Mouse (Mus musculus): ENCODE measurements around the gene Cwf19l1. TPM values are rescaled to one million over a fixed set of nuclear protein-coding genes. Genes with fewer than 3 reads are reported as not detected.
A peak's percentile ranks its signal among the peaks of the same experiment; 100 is the strongest.

The Cwf19l1 gene
- polyA plus RNA-seq, 1 experiment from 2014 or later = 38.3 TPM

- H3K9me3 ChIP-seq = no peaks in the 10 kb centered on the region
Observed at GRCm38 (mm10) chr19:44077024-44077423, 58.7 kb downstream of the Cwf19l1 start.

GRCm38 (mm10) chr19:44076457-44076856, 59.2 kb downstream of the Cwf19l1 start:
- no peak overlapping the region for H3K9ac ChIP-seq (replicated peaks)
- ATAC-seq (ENCODE audit: insufficient number of reproducible peaks, insufficient read depth, low FRiP score, low TSS enrichment, low read depth) = peak; percentile 63
- peak overlapping the region; percentile 72 for H3K27ac ChIP-seq
- H3K4me1 ChIP-seq (replicated peaks) = peaks cover 14% of the 10 kb centered on the region
- no peak overlapping the region for H3K4me3 ChIP-seq (replicated peaks)
- H3K4me2 ChIP-seq = peak overlapping the region; percentile 2; the same call in 1 of the 2 replicates
- no peaks in the 10 kb centered on the region for H3K27me3 ChIP-seq
- no peaks in the 10 kb centered on the region for H3K9me3 ChIP-seq
- H3K36me3 ChIP-seq = peaks cover 58% of the 10 kb centered on the region
- 32% methylated on average over 9 of the region's 9 CpGs for WGBS

More at GRCm38 (mm10) chr19:44077024-44077423, 58.7 kb downstream of the Cwf19l1 start:
- no peak overlapping the region for H3K4me2 ChIP-seq
- no peak for ATAC-seq (ENCODE audit: insufficient number of reproducible peaks, insufficient read depth, low FRiP score, low TSS enrichment, low read depth)
- H3K9ac ChIP-seq (replicated peaks) = no peak overlapping the region
- H3K4me3 ChIP-seq (replicated peaks) = no peak overlapping the region
- WGBS = 93% methylated on average over 4 of the region's 4 CpGs
- H3K27ac ChIP-seq = no peak overlapping the region
- no peaks in the 10 kb centered on the region for H3K27me3 ChIP-seq
- H3K4me1 ChIP-seq (replicated peaks) = peaks cover 13% of the 10 kb centered on the region
- peaks cover 62% of the 10 kb centered on the region for H3K36me3 ChIP-seq

GRCm38 (mm10) chr19:44074986-44075385, 60.7 kb downstream of the Cwf19l1 start:
- Histone ChIP-seq H3K4me2 (no peak overlapping the region), H3K36me3 (peaks cover 48% of the 10 kb centered on the region), H3K9ac (replicated peaks) (no peak overlapping the region), H3K27me3 (no peaks in the 10 kb centered on the region), H3K9me3 (no peaks in the 10 kb centered on the region), H3K27ac (no peak overlapping the region), H3K4me3 (replicated peaks) (no peak overlapping the region), H3K4me1 (replicated peaks) (peaks cover 20% of the 10 kb centered on the region)
- no peak for ATAC-seq (ENCODE audit: insufficient number of reproducible peaks, insufficient read depth, low FRiP score, low TSS enrichment, low read depth)
- 85% methylated on average over 11 of the region's 11 CpGs for WGBS

DNA sequence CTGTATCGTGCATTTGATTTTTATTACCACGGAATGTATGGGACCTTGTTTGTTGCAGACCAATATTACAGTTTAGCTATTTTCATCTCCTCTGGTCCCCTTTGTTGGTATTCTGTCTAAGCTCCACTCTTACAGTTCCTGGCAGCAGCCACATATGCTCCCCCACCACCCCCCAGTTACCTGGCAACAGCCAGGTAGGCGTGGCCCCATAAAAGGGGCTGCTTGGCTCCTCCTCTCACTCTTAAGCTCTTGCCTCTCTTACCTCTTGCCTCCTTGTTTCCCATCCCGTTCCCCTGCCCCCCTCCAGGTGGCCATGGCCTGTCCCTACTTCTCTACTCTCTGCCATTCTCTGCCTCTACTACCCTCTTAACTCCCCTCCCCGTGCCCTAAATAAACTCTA, 64.5 kb downstream of the Cwf19l1 start:
- no peak overlapping the region for H3K4me3 ChIP-seq (replicated peaks)
- H3K27ac ChIP-seq = peak overlapping the region; percentile 23; the same call in 1 of the 2 replicates
- no peak for ATAC-seq (ENCODE audit: insufficient number of reproducible peaks, insufficient read depth, low FRiP score, low TSS enrichment, low read depth)
- H3K36me3 ChIP-seq = peaks cover 22% of the 10 kb centered on the region
- 51% methylated on average over 5 of the region's 5 CpGs for WGBS
- H3K9me3 ChIP-seq = no peaks in the 10 kb centered on the region
- H3K9ac ChIP-seq (replicated peaks) = no peak overlapping the region
- no peaks in the 10 kb centered on the region for H3K27me3 ChIP-seq
- H3K4me1 ChIP-seq (replicated peaks) = peaks cover 27% of the 10 kb centered on the region
- peak overlapping the region; percentile 6; the same call in 1 of the 2 replicates for H3K4me2 ChIP-seq

DNA sequence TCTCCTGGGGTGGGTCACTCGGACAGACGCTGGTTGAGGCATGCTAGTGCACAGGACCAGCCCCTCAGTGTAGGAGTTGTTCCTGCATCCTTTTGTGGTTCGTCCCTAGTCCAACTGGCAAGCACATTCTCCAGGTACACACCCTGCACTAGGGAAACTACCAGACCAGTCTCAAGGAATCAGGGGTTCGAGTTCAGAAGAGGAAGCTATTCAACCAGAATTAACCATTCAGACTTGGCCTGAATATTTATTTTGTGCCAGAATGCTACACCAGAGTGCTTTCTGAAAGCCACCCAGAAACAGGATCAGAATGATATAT, 65.8 kb downstream of the Cwf19l1 start:
- peak overlapping the region; percentile 75 for H3K9ac ChIP-seq (replicated peaks)
- 12% methylated on average over 4 of the region's 4 CpGs for WGBS
- peak overlapping the region; percentile 87 for H3K4me2 ChIP-seq
- H3K36me3 ChIP-seq = peaks cover 12% of the 10 kb centered on the region
- peak overlapping the region; percentile 72 for H3K4me3 ChIP-seq (replicated peaks)
- H3K9me3 ChIP-seq = no peaks in the 10 kb centered on the region
- peak overlapping the region; percentile 62; the same call in 1 of the 2 replicates for H3K27ac ChIP-seq
- no peaks in the 10 kb centered on the region for H3K27me3 ChIP-seq
- H3K4me1 ChIP-seq (replicated peaks) = peaks cover 21% of the 10 kb centered on the region
- ATAC-seq (ENCODE audit: insufficient number of reproducible peaks, insufficient read depth, low FRiP score, low TSS enrichment, low read depth) = peak; percentile 91; the same call in 1 of the 2 replicates

DNA sequence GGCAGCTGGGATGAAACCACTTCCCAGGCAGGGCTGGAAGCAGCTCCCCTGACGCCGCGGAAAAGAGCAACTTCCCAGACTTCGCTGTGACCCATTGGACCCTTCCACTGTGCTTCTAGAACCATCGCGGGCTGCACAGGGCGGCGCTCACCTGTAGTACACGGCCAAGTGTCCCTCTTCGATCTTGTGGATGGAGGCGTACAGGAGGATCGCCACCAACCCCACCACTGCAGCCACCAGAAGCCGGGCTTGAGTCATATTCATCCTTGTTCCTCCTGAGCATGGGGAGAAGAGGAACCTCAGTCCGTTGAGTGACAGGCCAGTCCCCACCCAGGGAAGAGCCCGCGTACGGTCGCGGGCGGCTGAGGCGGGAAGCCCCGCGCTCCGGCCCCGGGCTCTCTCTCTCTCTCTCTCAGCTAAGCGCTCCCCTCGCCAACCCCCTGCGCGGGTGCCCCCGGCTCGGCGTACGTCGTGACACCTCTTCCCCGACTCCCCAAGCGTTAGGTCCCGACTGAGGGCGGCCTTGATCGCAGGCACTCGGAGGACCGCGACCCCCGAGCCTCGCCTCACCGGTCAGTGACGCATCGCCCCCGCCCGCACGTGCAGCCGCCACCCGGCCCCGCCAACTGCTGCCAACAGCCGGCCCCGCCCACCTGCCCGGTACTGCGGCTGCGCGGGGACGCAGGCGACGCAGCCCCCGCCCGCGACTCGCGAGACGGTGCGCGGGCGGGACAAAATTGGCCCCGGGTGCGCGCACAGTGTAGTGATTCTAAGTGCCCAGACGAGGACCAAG, 66.4 kb downstream of the Cwf19l1 start, which contains the start of gene Erlin1:
Gene Erlin1, minus strand, starts transcription at position 665 of the 793 bp plus-strand sequence.
- peak within 1 kb of the TSS; percentile 72 for H3K4me3 ChIP-seq (replicated peaks)
- WGBS = under 1% methylated on average over 75 of the region's 75 CpGs

DNA sequence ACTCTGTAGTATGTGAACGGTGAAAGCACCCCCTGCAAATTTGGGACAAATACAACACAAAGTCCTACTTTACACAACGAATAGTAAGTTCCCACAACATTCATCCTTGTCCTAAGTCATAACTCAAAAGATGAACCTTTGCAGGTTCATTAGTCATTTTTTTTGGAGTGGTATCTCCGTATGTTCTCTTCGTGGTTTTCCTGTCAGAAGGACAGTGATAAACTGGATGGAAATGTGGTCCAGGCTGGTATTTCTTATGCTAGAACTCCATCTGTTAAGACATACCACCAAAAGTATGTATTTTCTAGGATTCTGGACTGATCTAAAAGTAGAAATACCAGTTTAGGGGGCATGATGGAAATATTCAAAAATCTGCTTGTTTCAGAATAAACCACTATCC, 67.4 kb downstream of the Cwf19l1 start:
- ATAC-seq (ENCODE audit: insufficient number of reproducible peaks, insufficient read depth, low FRiP score, low TSS enrichment, low read depth) = no peak

More for the DNA sequence above, 66.4 kb downstream of the Cwf19l1 start, which contains the start of gene Erlin1:
- H3K27ac ChIP-seq = peak within 1 kb of the TSS; percentile 62; the same call in 1 of the 2 replicates
- H3K4me1 ChIP-seq (replicated peaks) = peaks cover 21% of the 10 kb centered on the region
- H3K27me3 ChIP-seq = no peaks in the 10 kb centered on the region
- ATAC-seq (ENCODE audit: insufficient number of reproducible peaks, insufficient read depth, low FRiP score, low TSS enrichment, low read depth) = peak; percentile 89
- H3K9me3 ChIP-seq = no peaks in the 10 kb centered on the region
- peak within 1 kb of the TSS; percentile 87 for H3K4me2 ChIP-seq
- peak within 1 kb of the TSS; percentile 75 for H3K9ac ChIP-seq (replicated peaks)
- H3K36me3 ChIP-seq = peaks cover 17% of the 10 kb centered on the region; the same call in 1 of the 2 replicates

DNA sequence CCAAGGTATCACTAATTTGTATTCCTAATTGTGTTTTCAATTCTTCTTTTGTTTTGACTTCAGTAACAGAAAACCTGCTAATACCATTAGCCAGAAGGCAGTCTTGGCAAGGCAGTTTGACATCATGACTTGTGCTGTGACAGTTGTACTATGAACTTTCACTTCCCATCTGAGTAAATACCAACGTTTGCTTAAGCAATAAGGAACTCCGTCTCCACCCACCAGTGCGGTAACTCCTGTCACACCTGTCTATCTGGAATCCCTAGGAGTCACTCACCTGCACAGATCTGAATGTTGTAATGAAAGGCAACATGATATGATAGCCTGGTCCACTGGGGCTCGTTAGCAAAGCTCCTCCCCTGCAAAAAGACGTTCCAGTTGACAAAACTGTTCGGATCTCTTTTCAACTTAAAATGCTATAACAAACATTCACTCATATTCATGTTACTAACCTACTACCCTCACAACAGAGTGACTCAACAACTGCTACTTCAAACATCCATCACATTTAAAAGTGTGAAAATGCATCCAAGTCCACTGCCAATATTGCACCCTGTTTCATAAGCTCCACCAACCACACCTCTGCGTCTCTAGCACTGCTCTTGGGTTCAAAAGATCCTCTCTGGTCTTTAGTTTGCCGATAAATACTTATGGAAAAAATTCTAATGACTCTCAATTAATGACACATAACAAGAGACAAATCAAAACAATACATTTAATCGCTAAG, 68.2 kb downstream of the Cwf19l1 start:
- WGBS = 78% methylated on average over 9 of the region's 9 CpGs
- Histone ChIP-seq H3K9ac (replicated peaks) (no peak overlapping the region), H3K27me3 (no peaks in the 10 kb centered on the region), H3K36me3 (peaks cover 27% of the 10 kb centered on the region), H3K4me3 (replicated peaks) (no peak overlapping the region), H3K27ac (no peak overlapping the region), H3K4me2 (no peak overlapping the region), H3K9me3 (no peaks in the 10 kb centered on the region), H3K4me1 (replicated peaks) (peaks cover 21% of the 10 kb centered on the region)
- ATAC-seq (ENCODE audit: insufficient number of reproducible peaks, insufficient read depth, low FRiP score, low TSS enrichment, low read depth) = no peak

More for the DNA sequence above, 67.4 kb downstream of the Cwf19l1 start:
- Histone ChIP-seq H3K27me3 (no peaks in the 10 kb centered on the region), H3K4me2 (peak overlapping the region; percentile 87), H3K9ac (replicated peaks) (no peak overlapping the region), H3K4me1 (replicated peaks) (peaks cover 21% of the 10 kb centered on the region), H3K36me3 (peaks cover 26% of the 10 kb centered on the region), H3K9me3 (no peaks in the 10 kb centered on the region), H3K27ac (no peak overlapping the region), H3K4me3 (replicated peaks) (peak overlapping the region; percentile 72)
- WGBS = 84% methylated on average over 4 of the region's 4 CpGs

DNA sequence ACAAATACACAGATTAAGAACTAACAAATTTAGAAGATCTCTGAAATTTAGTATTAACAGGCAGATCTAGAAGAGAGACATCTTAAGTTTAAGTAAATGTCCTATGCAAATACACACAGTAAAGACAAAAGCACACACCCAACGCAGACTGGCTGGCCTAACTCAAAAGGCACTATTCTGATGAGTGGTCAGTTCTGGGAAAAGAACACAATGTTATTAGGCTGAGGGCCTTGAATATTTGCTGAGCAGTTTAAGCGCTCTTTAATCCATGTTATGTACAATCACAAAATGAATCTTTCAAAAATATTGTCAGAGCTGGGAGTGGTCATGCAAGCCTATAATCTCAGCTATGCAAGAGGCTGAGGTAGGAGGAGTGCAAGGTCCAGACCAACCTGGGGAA, 70.9 kb downstream of the Cwf19l1 start:
- WGBS = 94% methylated on average over 2 of the region's 2 CpGs
- Histone ChIP-seq H3K27me3 (no peaks in the 10 kb centered on the region), H3K9me3 (no peaks in the 10 kb centered on the region), H3K4me2 (no peak overlapping the region), H3K9ac (replicated peaks) (no peak overlapping the region), H3K36me3 (peaks cover 50% of the 10 kb centered on the region), H3K4me3 (replicated peaks) (no peak overlapping the region), H3K27ac (no peak overlapping the region), H3K4me1 (replicated peaks) (peaks cover 14% of the 10 kb centered on the region)
- ATAC-seq (ENCODE audit: insufficient number of reproducible peaks, insufficient read depth, low FRiP score, low TSS enrichment, low read depth) = no peak

DNA sequence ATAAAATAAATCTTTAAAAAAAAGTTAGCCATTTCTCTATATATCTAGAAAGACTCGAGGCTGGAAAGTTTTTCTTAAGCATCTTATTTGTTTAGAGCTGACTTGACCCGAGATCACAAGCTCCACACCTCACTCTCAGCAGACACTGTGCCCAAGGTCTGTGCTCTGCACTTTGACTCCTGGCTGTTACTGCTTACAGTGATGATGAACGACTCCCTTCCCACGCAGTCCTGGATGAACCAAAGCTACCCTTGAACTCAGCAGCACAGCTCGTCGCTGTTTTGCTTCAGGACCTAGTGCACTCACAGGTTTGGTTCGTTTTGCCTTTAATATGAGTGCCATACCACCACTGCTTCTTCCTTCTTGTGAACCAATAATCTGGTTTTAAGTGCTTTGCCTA, 71.9 kb downstream of the Cwf19l1 start:
- 84% methylated on average over 7 of the region's 7 CpGs for WGBS
- no peaks in the 10 kb centered on the region for H3K27me3 ChIP-seq
- no peak for ATAC-seq (ENCODE audit: insufficient number of reproducible peaks, insufficient read depth, low FRiP score, low TSS enrichment, low read depth)
- H3K4me3 ChIP-seq (replicated peaks) = no peak overlapping the region
- H3K4me1 ChIP-seq (replicated peaks) = peaks cover 10% of the 10 kb centered on the region
- H3K36me3 ChIP-seq = peaks cover 59% of the 10 kb centered on the region
- H3K27ac ChIP-seq = no peak overlapping the region
- no peaks in the 10 kb centered on the region for H3K9me3 ChIP-seq
- H3K9ac ChIP-seq (replicated peaks) = no peak overlapping the region
- no peak overlapping the region for H3K4me2 ChIP-seq

GRCm38 (mm10) chr19:44060226-44060625, 75.5 kb downstream of the Cwf19l1 start:
- no peak overlapping the region for H3K4me2 ChIP-seq

More at GRCm38 (mm10) chr19:44060226-44060625, 75.5 kb downstream of the Cwf19l1 start:
- Histone ChIP-seq H3K27me3 (no peaks in the 10 kb centered on the region), H3K4me1 (replicated peaks) (no peaks in the 10 kb centered on the region), H3K4me3 (replicated peaks) (no peak overlapping the region), H3K36me3 (peaks cover 82% of the 10 kb centered on the region), H3K9me3 (no peaks in the 10 kb centered on the region), H3K27ac (no peak overlapping the region), H3K9ac (replicated peaks) (no peak overlapping the region)
- WGBS = 91% methylated on average over 3 of the region's 3 CpGs
- no peak for ATAC-seq (ENCODE audit: insufficient number of reproducible peaks, insufficient read depth, low FRiP score, low TSS enrichment, low read depth)
